Mouse (Mus musculus) ES-Bruce4 (cell line): ENCODE results near the gene Pld2.

Source experiments
- CTCF ChIP-seq: IDR thresholded peaks from one replicate; pipeline ENCODE4 v1.8.1; 2011; ENCODE audit warnings: low read depth, low read length
- EP300 ChIP-seq: IDR thresholded peaks from 2 replicates; pipeline ENCODE4 v1.6.1; 2011; ENCODE audit warnings: low read depth, low read length; ENCODE audit not compliant: insufficient read depth
- POLR2A ChIP-seq: IDR thresholded peaks from one replicate; pipeline ENCODE4 v1.8.1; 2011; ENCODE audit warnings: low read length; ENCODE audit not compliant: insufficient read depth

DNA sequence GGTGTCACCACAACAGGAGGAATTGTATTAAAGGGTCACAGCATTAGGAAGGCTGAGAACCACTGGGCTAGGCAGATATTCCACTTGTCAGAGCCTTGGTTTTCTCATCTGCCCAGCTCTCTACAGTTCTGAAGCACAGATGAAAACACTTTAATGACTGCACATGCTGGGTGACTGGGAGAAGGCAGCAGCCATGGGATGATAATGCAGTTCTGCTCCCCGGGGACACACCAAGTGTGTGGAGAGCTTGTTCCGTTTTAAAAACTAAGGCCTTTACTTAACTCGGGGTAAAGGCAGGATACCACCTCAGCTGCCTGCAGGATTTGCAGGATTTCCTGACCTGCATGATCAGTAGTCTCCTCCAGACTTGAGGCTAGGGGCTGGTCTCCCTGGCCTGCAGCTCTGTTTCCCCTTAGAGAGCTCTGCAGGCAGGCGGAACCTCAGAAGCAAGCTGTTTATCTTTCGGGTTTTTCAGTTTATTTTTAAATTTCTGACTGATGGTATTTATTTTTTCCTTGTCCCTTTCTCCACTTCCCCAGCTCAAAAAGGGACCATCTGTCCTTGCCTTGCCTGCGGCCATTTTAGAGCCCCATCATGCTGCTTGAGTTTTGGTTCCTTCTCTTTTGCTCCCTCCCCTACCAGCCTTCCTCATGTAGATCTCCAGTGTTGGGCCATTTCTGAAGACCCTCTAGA, 43.3 kb downstream of the Pld2 start:
- TF ChIP-seq CTCF (no peak), EP300 (no peak), POLR2A (no peak)
